Mouse (Mus musculus): ENCODE results near the gene Sprr2e. TPM values are rescaled to one million over a fixed set of nuclear protein-coding genes. Genes with fewer than 3 reads are reported as not detected.

The Sprr2e gene
- polyA plus RNA-seq, 1 experiment from 2014 or later: not detected

Other genes starting within 250 kb of the Sprr2e start
- gene Prr9, start 228.2 kb upstream of the Sprr2e start, polyA plus RNA-seq (2016; fragmentation: Nextera tagmentation; extraction: Ambion mirVana): not detected in 2 replicates
- gene Lelp1, start 209.4 kb upstream of the Sprr2e start, polyA plus RNA-seq (2016; fragmentation: Nextera tagmentation; extraction: Ambion mirVana): not detected in 2 replicates
- not detected in 2 replicates for gene Sprr2a1, start 136.3 kb upstream of the Sprr2e start, polyA plus RNA-seq (2016; fragmentation: Nextera tagmentation; extraction: Ambion mirVana)
- not detected in 2 replicates for gene Sprr2a2, start 136.2 kb upstream of the Sprr2e start, polyA plus RNA-seq (2016; fragmentation: Nextera tagmentation; extraction: Ambion mirVana)
- gene Sprr2a3, start 66.7 kb upstream of the Sprr2e start, polyA plus RNA-seq (2016; fragmentation: Nextera tagmentation; extraction: Ambion mirVana): not detected in 2 replicates
- gene Sprr2b, start 35.5 kb upstream of the Sprr2e start, polyA plus RNA-seq (2016; fragmentation: Nextera tagmentation; extraction: Ambion mirVana): not detected in 2 replicates
- not detected in 2 replicates for gene Sprr2d, start 13.0 kb upstream of the Sprr2e start, polyA plus RNA-seq (2016; fragmentation: Nextera tagmentation; extraction: Ambion mirVana)
- gene Sprr2f, start 13.0 kb downstream of the Sprr2e start, polyA plus RNA-seq (2016; fragmentation: Nextera tagmentation; extraction: Ambion mirVana): not detected in 2 replicates
- not detected in 2 replicates for gene Sprr2h, start 33.5 kb downstream of the Sprr2e start, polyA plus RNA-seq (2016; fragmentation: Nextera tagmentation; extraction: Ambion mirVana)
- gene Sprr2i, start 55.8 kb downstream of the Sprr2e start, polyA plus RNA-seq (2016; fragmentation: Nextera tagmentation; extraction: Ambion mirVana): not detected in 2 replicates
- not detected in 2 replicates for gene Sprr2j-ps, start 65.9 kb downstream of the Sprr2e start, polyA plus RNA-seq (2016; fragmentation: Nextera tagmentation; extraction: Ambion mirVana)
- gene Gm9774, start 77.3 kb downstream of the Sprr2e start, polyA plus RNA-seq (2016; fragmentation: Nextera tagmentation; extraction: Ambion mirVana): 9.1 and 11.4 TPM in 2 replicates
- gene Sprr2k, start 80.4 kb downstream of the Sprr2e start, polyA plus RNA-seq (2016; fragmentation: Nextera tagmentation; extraction: Ambion mirVana): not detected in 2 replicates
- gene Sprr1b, start 86.6 kb downstream of the Sprr2e start, polyA plus RNA-seq (2016; fragmentation: Nextera tagmentation; extraction: Ambion mirVana): not detected in 2 replicates
- not detected in 2 replicates for gene Sprr3, start 106.6 kb downstream of the Sprr2e start, polyA plus RNA-seq (2016; fragmentation: Nextera tagmentation; extraction: Ambion mirVana)
- gene Sprr1a, start 133.8 kb downstream of the Sprr2e start, polyA plus RNA-seq (2016; fragmentation: Nextera tagmentation; extraction: Ambion mirVana): not detected in 2 replicates
- not detected in 2 replicates for gene Sprr4, start 148.3 kb downstream of the Sprr2e start, polyA plus RNA-seq (2016; fragmentation: Nextera tagmentation; extraction: Ambion mirVana)
- gene 2310046K23Rik, start 182.4 kb downstream of the Sprr2e start, polyA plus RNA-seq (2016; fragmentation: Nextera tagmentation; extraction: Ambion mirVana): not detected in 2 replicates
- gene Ivl, start 221.6 kb downstream of the Sprr2e start, polyA plus RNA-seq (2016; fragmentation: Nextera tagmentation; extraction: Ambion mirVana): 0.11 TPM in 1 of 2 replicates, not detected in the other
- not detected in 2 replicates for gene Smcp, start 236.9 kb downstream of the Sprr2e start, polyA plus RNA-seq (2016; fragmentation: Nextera tagmentation; extraction: Ambion mirVana)

Data from midbrain, embryonic 10.5 days (tissue).